Mouse (Mus musculus) intestine, embryonic 15.5 days (tissue): ENCODE measurements around the gene Irf4. TPM values are rescaled to one million over a fixed set of nuclear protein-coding genes. Genes with fewer than 3 reads are reported as not detected.

ENCODE experiments used
- ATAC-seq: fragments of 200-750 bp; cut with Nextera tagmentation; 2 replicates; pipeline ENCODE4 v1.8.0; 2017; ENCODE audit warnings: moderate TSS enrichment, moderate library complexity
- H3K27ac ChIP-seq: fragments of 300-500 bp; sonication (generic); 2 replicates; pipeline ENCODE4 v1.5.1; 2015; ENCODE audit warnings: mild to moderate bottlenecking, inconsistent platforms
- H3K27me3 ChIP-seq: fragments of 300-500 bp; sonication (generic); replicated peaks from 2 replicates; pipeline ENCODE4 v1.6.1; 2015; ENCODE audit warnings: inconsistent platforms
- H3K36me3 ChIP-seq: fragments of 300-500 bp; sonication (generic); 2 replicates; pipeline ENCODE4 v1.6.1; 2015; ENCODE audit warnings: inconsistent platforms
- H3K4me1 ChIP-seq: fragments of 300-500 bp; sonication (generic); replicated peaks from 2 replicates; pipeline ENCODE4 v1.6.1; 2015; ENCODE audit warnings: inconsistent platforms
- H3K4me2 ChIP-seq: fragments of 300-500 bp; sonication (generic); replicated peaks from 2 replicates; pipeline ENCODE4 v1.6.1; 2015; ENCODE audit warnings: mild to moderate bottlenecking, inconsistent platforms
- H3K4me3 ChIP-seq: fragments of 300-500 bp; sonication (generic); replicated peaks from 2 replicates; pipeline ENCODE4 v1.5.1; 2015; ENCODE audit warnings: inconsistent platforms
- H3K9ac ChIP-seq: fragments of 300-500 bp; sonication (generic); 2 replicates; pipeline ENCODE4 v1.6.1; 2015; ENCODE audit warnings: inconsistent platforms
- H3K9me3 ChIP-seq: fragments of 300-500 bp; sonication (generic); 2 replicates; pipeline ENCODE4 v1.6.1; 2016; ENCODE audit warnings: inconsistent platforms
- WGBS: fragments of 180-500 bp; shearing (Covaris S2); methylation state at CpG from one replicate; pipeline ENCODE4 v1.1.7; 2015; 5-methylcytosine and 5-hydroxymethylcytosine counted together
- polyA plus RNA-seq: library from polyadenylated mRNA; unstranded; fragments of >200 nt; fragmentation: Nextera tagmentation; extraction: Ambion mirVana; gene quantifications from 2 replicates; pipeline ENCODE4 v1.2.1, GENCODE M21; 2015

Gene Irf4
- polyA plus RNA-seq, 1 experiment from 2014 or later = 0.18 TPM

GRCm38 (mm10) chr13:30745121-30745520 lies 3.9 kb upstream of the Irf4 start:
- Histone ChIP-seq H3K4me3 (no peak overlapping the region), H3K27ac (no peak overlapping the region), H3K9me3 (no peaks in the 10 kb centered on the region), H3K4me2 (no peak overlapping the region), H3K9ac (no peak overlapping the region), H3K4me1 (peaks cover 9% of the 10 kb centered on the region), H3K36me3 (no peaks in the 10 kb centered on the region), H3K27me3 (peaks cover 24% of the 10 kb centered on the region)
- ATAC-seq = no peak
- 61% methylated on average over 7 of the region's 7 CpGs for WGBS

- 76% methylated on average over 5 of the region's 5 CpGs for WGBS
- no peak for ATAC-seq
- Histone ChIP-seq H3K36me3 (no peaks in the 10 kb centered on the region), H3K9me3 (no peaks in the 10 kb centered on the region), H3K27me3 (peaks cover 40% of the 10 kb centered on the region), H3K4me3 (no peak overlapping the region), H3K27ac (no peak overlapping the region), H3K4me2 (no peak overlapping the region), H3K4me1 (peaks cover 15% of the 10 kb centered on the region), H3K9ac (no peak overlapping the region)
These were observed 2.0 kb upstream of the Irf4 start for GRCm38 (mm10) chr13:30747068-30747467.

- 69% methylated on average over 11 of the region's 11 CpGs for WGBS
- Histone ChIP-seq H3K9ac (no peak overlapping the region), H3K36me3 (no peaks in the 10 kb centered on the region), H3K4me1 (peaks cover 15% of the 10 kb centered on the region), H3K27ac (no peak overlapping the region), H3K27me3 (peaks cover 41% of the 10 kb centered on the region), H3K4me2 (no peak overlapping the region), H3K9me3 (no peaks in the 10 kb centered on the region), H3K4me3 (no peak overlapping the region)
- ATAC-seq = no peak
These were observed 1.5 kb upstream of the Irf4 start for GRCm38 (mm10) chr13:30747504-30747903.

- Histone ChIP-seq H3K4me1 (peaks cover 15% of the 10 kb centered on the region), H3K9ac (no peak overlapping the region), H3K4me2 (no peak overlapping the region), H3K9me3 (no peaks in the 10 kb centered on the region), H3K36me3 (no peaks in the 10 kb centered on the region), H3K27ac (no peak overlapping the region), H3K4me3 (no peak overlapping the region), H3K27me3 (peaks cover 45% of the 10 kb centered on the region)
- WGBS = 61% methylated on average over 11 of the region's 11 CpGs
- ATAC-seq = no peak
These were observed 705 bp upstream of the Irf4 start for GRCm38 (mm10) chr13:30748321-30748720.

DNA sequence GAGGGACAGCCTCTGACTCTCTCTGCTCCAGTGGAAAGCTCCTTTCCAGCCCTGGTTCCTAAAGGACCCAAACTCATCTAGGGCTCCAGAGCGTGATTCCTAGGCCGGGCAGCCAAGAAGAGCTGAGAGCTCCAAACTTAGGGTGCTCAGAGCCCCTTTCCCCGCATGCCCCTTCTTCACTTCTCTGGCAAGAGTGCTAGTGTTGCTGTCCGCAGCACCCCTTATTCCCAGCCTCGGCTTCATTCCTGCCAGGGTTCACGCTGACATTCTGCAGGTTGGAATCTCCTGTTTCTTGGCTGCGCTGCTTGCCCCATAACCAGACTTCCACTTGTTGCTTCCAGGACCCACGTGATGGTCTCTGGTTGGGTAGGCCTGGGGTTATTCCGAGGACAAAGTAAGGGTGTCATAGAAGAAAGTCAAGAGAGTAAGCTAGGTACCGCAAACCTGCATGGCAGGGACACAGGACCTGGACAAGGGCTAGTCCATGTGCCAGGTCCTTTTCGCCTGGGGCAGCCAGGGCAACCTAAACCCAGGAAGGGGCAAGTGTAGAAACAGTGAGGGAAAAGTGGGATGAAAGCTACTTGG lies 623 bp downstream of the Irf4 start:
- Histone ChIP-seq H3K9ac (no peak overlapping the region), H3K27me3 (peaks cover 45% of the 10 kb centered on the region), H3K9me3 (no peaks in the 10 kb centered on the region), H3K4me3 (peak overlapping the region; percentile 38), H3K4me2 (peak overlapping the region; percentile 80), H3K4me1 (peaks cover 15% of the 10 kb centered on the region), H3K36me3 (no peaks in the 10 kb centered on the region), H3K27ac (no peak overlapping the region)
- 7% methylated on average over 11 of the region's 11 CpGs for WGBS
- no peak; the same call in 1 of the 2 replicates for ATAC-seq

DNA sequence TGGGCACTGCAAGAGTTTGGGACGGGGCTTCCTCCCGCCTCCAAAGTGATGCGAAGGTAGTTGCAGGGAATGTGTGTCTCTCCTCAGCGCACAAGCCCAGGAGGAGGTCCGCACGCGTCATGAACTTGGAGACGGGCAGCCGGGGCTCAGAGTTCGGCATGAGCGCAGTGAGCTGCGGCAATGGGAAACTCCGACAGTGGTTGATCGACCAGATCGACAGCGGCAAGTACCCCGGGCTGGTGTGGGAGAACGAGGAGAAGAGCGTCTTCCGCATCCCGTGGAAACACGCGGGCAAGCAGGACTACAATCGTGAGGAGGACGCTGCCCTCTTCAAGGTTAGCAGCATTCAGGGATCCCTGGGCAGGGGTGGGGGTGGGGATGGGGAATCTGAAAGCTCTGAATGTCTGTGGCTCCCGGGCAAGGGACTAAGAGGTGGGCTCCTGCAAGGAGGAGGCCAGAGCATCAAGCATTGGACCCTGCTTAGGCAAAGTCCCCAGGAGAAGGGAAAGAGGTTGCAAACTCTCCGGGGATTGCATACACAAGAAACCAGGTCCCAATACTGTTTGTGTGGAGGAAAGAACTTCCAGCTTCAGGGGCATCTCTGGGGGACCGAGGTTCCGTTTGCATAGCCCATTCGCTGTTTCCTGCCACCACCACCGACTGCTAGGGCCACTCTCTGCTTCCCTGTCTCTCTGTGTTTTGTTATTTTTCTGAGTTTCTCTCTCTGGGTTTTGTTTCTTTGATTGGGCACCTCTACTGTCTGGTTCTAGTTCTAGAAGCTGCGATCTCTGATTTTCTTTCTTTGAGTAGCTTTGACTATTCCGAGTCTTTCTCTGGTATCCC lies 1.7 kb downstream of the Irf4 start:
- peak overlapping the region; percentile 24 for H3K4me3 ChIP-seq
- 4% methylated on average over 33 of the region's 33 CpGs for WGBS
- peak overlapping the region; percentile 80 for H3K4me2 ChIP-seq
- no peak overlapping the region for H3K9ac ChIP-seq
- peaks cover 44% of the 10 kb centered on the region for H3K27me3 ChIP-seq
- H3K4me1 ChIP-seq = peaks cover 15% of the 10 kb centered on the region
- no peaks in the 10 kb centered on the region for H3K36me3 ChIP-seq
- H3K9me3 ChIP-seq = no peaks in the 10 kb centered on the region
- H3K27ac ChIP-seq = no peak overlapping the region
- no peak for ATAC-seq

DNA sequence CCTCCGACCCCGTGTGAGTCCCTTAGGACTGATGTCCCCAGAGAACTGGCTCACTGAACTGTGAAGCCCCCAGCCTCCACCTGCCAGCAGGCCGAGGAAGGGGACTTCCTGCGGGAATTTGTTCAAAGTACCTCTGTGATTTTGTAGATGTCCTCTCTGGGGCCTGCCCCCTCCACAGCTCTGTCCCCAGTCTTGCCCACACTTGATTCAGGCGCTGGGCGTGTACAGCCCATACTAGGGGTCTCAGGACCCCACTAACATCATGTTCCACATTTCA lies 2.2 kb downstream of the Irf4 start:
- no peak overlapping the region for H3K27ac ChIP-seq
- H3K9me3 ChIP-seq = no peaks in the 10 kb centered on the region
- H3K4me1 ChIP-seq = peaks cover 15% of the 10 kb centered on the region
- peaks cover 40% of the 10 kb centered on the region for H3K27me3 ChIP-seq
- 39% methylated on average over 6 of the region's 6 CpGs for WGBS
- H3K4me2 ChIP-seq = no peak overlapping the region
- H3K4me3 ChIP-seq = no peak overlapping the region
- H3K36me3 ChIP-seq = no peaks in the 10 kb centered on the region
- ATAC-seq = no peak
- H3K9ac ChIP-seq = no peak overlapping the region

- no peak overlapping the region for H3K27ac ChIP-seq
- no peak overlapping the region for H3K9ac ChIP-seq
- H3K4me1 ChIP-seq = peaks cover 15% of the 10 kb centered on the region
- no peak overlapping the region for H3K4me2 ChIP-seq
- no peaks in the 10 kb centered on the region for H3K36me3 ChIP-seq
- 76% methylated on average over 4 of the region's 4 CpGs for WGBS
- H3K27me3 ChIP-seq = peaks cover 40% of the 10 kb centered on the region
- no peak overlapping the region for H3K4me3 ChIP-seq
- H3K9me3 ChIP-seq = no peaks in the 10 kb centered on the region
- no peak for ATAC-seq
These were observed 3.7 kb downstream of the Irf4 start for GRCm38 (mm10) chr13:30752581-30753187.

GRCm38 (mm10) chr13:30753441-30753840 lies 4.4 kb downstream of the Irf4 start:
- Histone ChIP-seq H3K9ac (no peak overlapping the region), H3K4me3 (no peak overlapping the region), H3K9me3 (no peaks in the 10 kb centered on the region), H3K27me3 (peaks cover 37% of the 10 kb centered on the region), H3K36me3 (no peaks in the 10 kb centered on the region), H3K27ac (no peak overlapping the region), H3K4me2 (no peak overlapping the region), H3K4me1 (peaks cover 15% of the 10 kb centered on the region)
- no peak for ATAC-seq
- 84% methylated on average over 3 of the region's 3 CpGs for WGBS

DNA sequence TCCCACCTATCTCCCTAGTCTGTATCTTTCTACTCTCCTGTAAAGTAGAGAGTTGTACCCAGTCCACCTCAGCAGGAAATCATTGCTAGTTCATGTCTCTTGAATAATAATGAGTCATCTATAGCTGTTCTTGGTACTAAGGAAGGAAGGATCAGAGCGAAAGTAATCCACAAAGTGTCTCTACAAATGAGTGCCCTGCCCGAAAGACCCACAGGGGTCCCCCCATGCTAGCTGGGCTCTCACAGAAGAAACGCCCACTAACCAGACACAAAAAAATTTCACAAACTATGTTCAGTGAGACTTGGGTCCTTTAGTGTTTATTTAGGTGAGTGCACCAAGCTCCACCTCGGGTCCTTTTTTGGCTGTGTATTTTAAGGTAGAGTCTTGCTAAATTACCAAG lies 5.0 kb downstream of the Irf4 start:
- peaks cover 15% of the 10 kb centered on the region for H3K4me1 ChIP-seq
- WGBS = 83% methylated on average over 4 of the region's 4 CpGs
- peaks cover 31% of the 10 kb centered on the region for H3K27me3 ChIP-seq

GRCm38 (mm10) chr13:30754825-30755476 lies 5.9 kb downstream of the Irf4 start:
- no peak overlapping the region for H3K4me3 ChIP-seq
- WGBS = 73% methylated on average over 10 of the region's 10 CpGs
- H3K4me1 ChIP-seq = peaks cover 6% of the 10 kb centered on the region
- H3K27me3 ChIP-seq = peaks cover 22% of the 10 kb centered on the region
- no peaks in the 10 kb centered on the region for H3K36me3 ChIP-seq
- H3K4me2 ChIP-seq = no peak overlapping the region
- ATAC-seq = peak; percentile 69
- H3K9me3 ChIP-seq = no peaks in the 10 kb centered on the region
- H3K9ac ChIP-seq = no peak overlapping the region
- no peak overlapping the region for H3K27ac ChIP-seq

More for the DNA sequence above, 5.0 kb downstream of the Irf4 start:
- ATAC-seq = no peak
- no peaks in the 10 kb centered on the region for H3K36me3 ChIP-seq
- no peak overlapping the region for H3K27ac ChIP-seq
- no peak overlapping the region for H3K4me2 ChIP-seq
- H3K9ac ChIP-seq = no peak overlapping the region
- H3K4me3 ChIP-seq = no peak overlapping the region
- no peaks in the 10 kb centered on the region for H3K9me3 ChIP-seq

- Histone ChIP-seq H3K36me3 (no peaks in the 10 kb centered on the region), H3K4me1 (peaks cover 2% of the 10 kb centered on the region; the same call in 1 of the 2 replicates), H3K27me3 (peaks cover 17% of the 10 kb centered on the region), H3K9ac (no peak overlapping the region), H3K9me3 (no peaks in the 10 kb centered on the region), H3K4me2 (no peak overlapping the region), H3K4me3 (no peak overlapping the region), H3K27ac (no peak overlapping the region)
- no peak for ATAC-seq
- WGBS = 73% methylated on average over 3 of the region's 3 CpGs
These were observed 6.6 kb downstream of the Irf4 start for GRCm38 (mm10) chr13:30755577-30755976.
